Mouse (Mus musculus): ENCODE data around the gene Rpl18a. TPM values are rescaled to one million over a fixed set of nuclear protein-coding genes. Genes with fewer than 3 reads are reported as not detected.

The Rpl18a gene
- 100 to 1,000 TPM; 713 to 785 TPM for total RNA-seq (2021)
- long read RNA-seq, transcript Rpl18a-201 (5 exons, 1,260 nt) = major isoform, 91 of 916 reads
- long read RNA-seq, partial matches to known transcripts = 819 of 916 reads
- long read RNA-seq, other reads (novel, unspliced or antisense) = 2 of 916 reads

DNA sequence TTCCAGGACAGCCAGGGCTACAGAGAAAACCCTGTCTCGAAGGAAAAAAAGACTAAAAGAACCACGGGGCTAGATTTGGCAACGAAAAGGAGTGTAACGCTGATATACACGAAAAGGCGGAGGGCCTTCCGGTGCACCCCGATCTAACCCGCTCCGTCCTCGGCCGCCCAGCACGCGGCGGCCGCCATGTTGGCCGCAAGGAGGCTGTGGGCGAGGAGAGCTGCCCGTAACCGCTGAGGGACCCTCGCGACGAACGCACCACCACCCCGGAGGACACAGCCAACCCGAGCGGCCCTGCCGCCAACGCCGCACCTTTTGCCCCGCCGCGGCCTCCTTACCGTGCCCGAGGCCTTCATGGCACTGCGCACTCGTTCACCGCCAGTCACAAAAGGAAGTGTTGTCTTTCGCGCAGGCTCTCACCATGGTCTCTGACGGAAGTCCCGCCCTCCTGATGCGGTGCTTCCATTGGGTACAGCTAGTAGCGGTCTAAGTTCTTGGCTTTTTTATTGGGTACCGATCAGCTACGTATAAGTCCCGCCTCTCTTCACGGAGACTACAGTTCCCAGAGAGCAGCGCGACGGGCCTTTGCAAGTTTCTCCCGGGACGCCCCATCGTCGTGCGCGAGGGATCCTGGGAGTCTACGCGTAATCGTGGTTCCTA, at the start of gene Rpl18a:
Gene Rpl18a, minus strand, starts transcription at position 392 of the 660 bp plus-strand sequence.
- peak; percentile 96 to 99 for DNase-seq (ENCODE audit: low spot score in 2 of 2)

- DNase-seq (ENCODE audit: low spot score in 2 of 2) = no peak
Observed at GRCm38 (mm10) chr8:70943187-70943586, 46.0 kb upstream of the Rpl18a start.

- peak in 1 of 2 experiments; percentile 39 for DNase-seq (ENCODE audit: low spot score in 2 of 2)
Observed at GRCm38 (mm10) chr8:70941478-70941877, 44.3 kb upstream of the Rpl18a start.

GRCm38 (mm10) chr8:70937200-70937599, 40.0 kb upstream of the Rpl18a start:
- peak in 1 of 2 experiments; percentile 67 for DNase-seq (ENCODE audit: low spot score in 2 of 2)

DNA sequence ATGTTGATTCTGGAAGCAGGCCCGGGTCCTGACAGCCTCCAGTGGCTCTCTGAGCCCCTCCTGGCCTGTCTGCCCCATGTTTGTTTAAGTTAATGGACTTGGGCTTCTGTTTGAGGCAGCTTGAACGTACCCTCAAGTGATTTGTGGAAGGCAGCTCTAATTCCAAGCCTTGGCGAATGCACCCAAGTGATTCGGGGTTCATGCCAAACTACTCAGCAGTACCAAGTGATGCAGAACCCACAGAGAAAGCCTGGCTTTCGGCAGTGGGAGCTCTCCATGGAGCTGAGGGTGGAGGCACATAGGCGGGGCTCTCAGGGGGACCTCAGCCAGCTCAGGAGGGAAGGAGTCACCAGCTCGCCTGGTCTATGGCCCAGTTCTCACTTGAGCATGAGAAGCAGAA, 37.6 kb upstream of the Rpl18a start:
- peak in 1 of 2 experiments; percentile 64 for DNase-seq (ENCODE audit: low spot score in 2 of 2)

DNA sequence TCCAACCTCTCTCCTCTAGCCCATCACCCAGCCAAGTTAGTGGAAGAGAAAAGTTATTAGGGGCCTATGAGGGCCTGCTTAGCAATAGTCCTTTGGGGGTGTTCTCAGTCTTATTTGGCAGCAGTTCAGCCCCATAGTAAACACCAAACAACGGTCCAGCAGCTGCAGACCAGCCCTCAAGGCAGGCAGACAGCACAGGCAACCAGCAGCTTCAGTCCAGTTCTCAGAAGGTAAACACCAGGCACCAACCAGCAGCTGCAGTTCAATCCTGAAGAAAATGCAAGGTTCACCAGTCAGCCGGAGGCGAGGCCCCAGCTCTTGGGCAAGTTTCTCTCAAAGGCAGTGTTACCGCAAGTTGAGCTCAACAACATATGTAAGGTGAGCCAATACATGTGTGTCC, 35.8 kb upstream of the Rpl18a start:
- DNase-seq (ENCODE audit: low spot score in 2 of 2) = no peak

GRCm38 (mm10) chr8:70931731-70932130, 34.5 kb upstream of the Rpl18a start:
- DNase-seq (ENCODE audit: low spot score in 2 of 2) = no peak

- DNase-seq (ENCODE audit: low spot score in 2 of 2) = no peak
Observed at GRCm38 (mm10) chr8:70928778-70929322, 31.6 kb upstream of the Rpl18a start.

GRCm38 (mm10) chr8:70928096-70928495, 30.9 kb upstream of the Rpl18a start:
- DNase-seq (ENCODE audit: low spot score in 2 of 2) = no peak

- peak in 1 of 2 experiments; percentile 71 for DNase-seq (ENCODE audit: low spot score in 2 of 2)
Observed at GRCm38 (mm10) chr8:70926396-70926795, 29.2 kb upstream of the Rpl18a start.

GRCm38 (mm10) chr8:70925754-70926153, 28.5 kb upstream of the Rpl18a start:
- DNase-seq (ENCODE audit: low spot score in 2 of 2) = no peak

- DNase-seq (ENCODE audit: low spot score in 2 of 2) = no peak
Observed at GRCm38 (mm10) chr8:70924151-70924550, 26.9 kb upstream of the Rpl18a start.

- DNase-seq (ENCODE audit: low spot score in 2 of 2) = no peak
Observed at GRCm38 (mm10) chr8:70920049-70920922, 23.1 kb upstream of the Rpl18a start.

DNA sequence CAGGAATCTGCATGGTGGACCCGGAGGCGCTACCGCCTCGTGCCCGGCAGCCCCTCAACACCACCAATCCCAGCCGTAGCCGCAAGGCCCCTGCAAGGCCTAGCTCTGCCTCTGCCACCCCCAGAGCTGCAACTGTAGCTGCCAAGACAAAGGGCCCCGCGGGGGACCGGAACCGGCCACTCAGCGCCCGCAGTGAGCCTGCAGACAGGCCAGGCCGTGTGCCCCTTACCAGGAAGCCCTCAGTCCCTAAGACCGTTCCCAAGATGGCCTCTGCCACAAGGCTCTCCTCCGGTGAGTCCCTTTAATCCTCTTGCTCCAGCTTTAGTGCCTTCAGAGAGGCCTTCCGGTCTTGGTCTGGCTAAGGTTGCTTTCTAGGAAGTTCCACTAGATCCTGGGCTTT, 17.5 kb upstream of the Rpl18a start:
- DNase-seq (ENCODE audit: low spot score in 2 of 2) = no peak

DNA sequence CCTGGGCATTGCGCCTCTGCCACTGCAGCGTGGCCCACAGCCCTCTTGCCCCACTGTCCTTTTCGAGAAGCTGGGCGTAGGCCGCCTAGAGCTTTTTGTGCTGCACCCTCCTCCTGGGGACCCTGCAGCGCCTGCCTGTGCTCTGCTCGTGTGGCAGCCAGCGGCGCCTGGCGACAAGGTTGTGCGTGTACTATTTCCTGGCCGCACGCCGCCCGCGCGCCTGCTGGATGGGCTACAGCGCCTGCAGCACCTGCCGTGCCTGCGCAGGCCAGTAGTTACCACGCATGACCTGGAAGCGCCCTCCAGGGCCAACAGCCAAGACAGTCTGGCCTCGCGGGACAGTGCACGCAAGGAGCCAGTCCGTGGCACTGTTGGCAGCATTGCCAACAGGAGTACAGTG, 16.3 kb upstream of the Rpl18a start:
- DNase-seq (ENCODE audit: low spot score in 2 of 2) = no peak

GRCm38 (mm10) chr8:70912955-70913354, 15.7 kb upstream of the Rpl18a start:
- DNase-seq (ENCODE audit: low spot score in 2 of 2) = no peak

GRCm38 (mm10) chr8:70911596-70911995, 14.4 kb upstream of the Rpl18a start:
- no peak for DNase-seq (ENCODE audit: low spot score in 2 of 2)

DNA sequence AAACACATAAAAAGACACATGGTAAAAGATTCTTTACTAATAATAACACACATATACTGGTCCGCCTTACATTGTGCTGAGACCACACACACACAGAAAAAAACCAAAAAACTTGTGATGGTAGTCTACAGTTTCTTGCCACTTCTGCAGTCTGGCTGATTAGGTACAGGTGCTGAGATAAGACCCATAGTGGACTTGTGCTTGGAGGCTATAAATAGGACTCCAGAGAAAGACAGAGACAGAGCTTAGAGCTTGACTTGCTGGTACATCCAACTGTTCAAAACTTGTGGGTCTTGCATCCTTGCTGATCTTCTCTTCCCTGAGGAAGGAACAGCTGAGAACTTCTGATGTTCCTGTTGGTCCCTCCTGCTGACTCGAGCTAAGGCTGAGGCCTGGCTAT, 10.3 kb upstream of the Rpl18a start:
- DNase-seq (ENCODE audit: low spot score in 2 of 2) = no peak

DNA sequence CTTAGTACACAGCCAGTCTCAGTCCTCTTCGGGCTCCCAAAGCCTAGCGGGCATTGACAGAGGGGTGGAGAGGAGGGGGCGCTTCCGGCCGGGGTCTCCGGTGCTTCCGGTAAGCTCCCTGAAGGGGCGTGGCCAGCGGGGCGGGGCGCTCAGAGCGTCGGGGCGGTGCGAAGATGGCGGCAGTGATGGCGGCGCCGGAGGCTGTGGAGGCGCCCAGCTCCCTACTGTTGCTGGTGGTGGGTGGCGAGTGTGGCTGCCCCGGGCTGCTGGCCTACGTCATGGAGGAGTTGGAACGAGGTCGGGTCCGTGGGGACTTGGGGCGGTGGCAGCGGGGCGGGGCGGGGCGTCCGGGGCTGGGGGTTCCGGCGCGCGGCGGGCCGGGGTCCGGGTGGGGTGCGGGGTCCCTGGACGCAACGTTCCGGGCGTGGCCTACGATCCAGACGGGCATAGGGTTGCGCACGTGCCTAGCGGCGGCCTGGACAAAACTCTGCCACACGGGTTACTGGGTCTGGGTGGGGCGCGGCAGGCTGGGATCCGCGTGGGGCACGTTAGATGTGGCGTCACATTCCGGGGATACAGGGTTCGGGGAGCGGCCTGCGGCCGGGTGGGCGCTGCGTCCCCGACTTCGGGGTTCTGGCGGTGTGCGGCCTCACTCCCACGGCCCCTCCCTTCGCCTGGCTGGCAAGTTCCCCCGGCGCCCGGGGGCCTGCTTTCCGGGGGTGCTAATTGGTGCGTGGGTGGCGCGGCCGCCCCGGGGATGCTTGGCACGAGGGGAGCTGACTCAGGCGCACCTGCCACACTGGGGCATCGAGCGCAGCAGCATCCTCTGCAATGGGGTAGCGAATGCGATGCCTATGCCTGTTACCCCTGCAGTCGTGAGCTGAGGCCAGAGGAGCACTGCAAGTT, 8.9 kb upstream of the Rpl18a start, which contains the start of gene Map1s:
Gene Map1s, plus strand, starts transcription at position 102 of the 906 bp plus-strand sequence.
- DNase-seq (ENCODE audit: low spot score in 2 of 2) = peak; percentile 78 to 83

- no peak for DNase-seq (ENCODE audit: low spot score in 2 of 2)
Observed at GRCm38 (mm10) chr8:70905463-70905830, 8.2 kb upstream of the Rpl18a start.

- DNase-seq (ENCODE audit: low spot score in 2 of 2) = no peak
Observed at GRCm38 (mm10) chr8:70904532-70904931, 7.3 kb upstream of the Rpl18a start.
